16 mouse cellular contexts compared by ENCODE assay signal in genomic region chr2:109935754-109936409, GRCm38 (mm10). TPM values are rescaled to one million over a fixed set of nuclear protein-coding genes. Genes with fewer than 3 reads are reported as not detected.
DNase-seq lines count a peak whose midpoint lies in the region; ATAC-seq and TF ChIP-seq lines count a peak whose summit lies in the region.
"Had no signal": no experiment of that assay in that cellular context is flagged by ENCODE, and none has a peak within 500 bp of the region (broad histone marks: within the 10 kb centered on the region; RNA-seq: fewer than 3 reads in every experiment).

No protein-coding gene starts in this region.

- peaks cover 16% of the 10 kb centered on the region; the same call in 1 of the 2 replicates for H3K4me1 ChIP-seq in forebrain, embryonic 12.5 days
- H3K4me1 ChIP-seq in forebrain, postnatal 0 days (ENCODE audit: insufficient read depth): no peaks in the 10 kb centered on the region
- peaks cover 50% of the 10 kb centered on the region for H3K4me1 ChIP-seq in kidney, embryonic 16.5 days (ENCODE audit: insufficient read depth, low read length)
- H3K4me1 ChIP-seq in intestine, embryonic 15.5 days (replicated peaks): peaks cover 20% of the 10 kb centered on the region
- H3K4me1 ChIP-seq in liver, embryonic 16.5 days (ENCODE audit: control insufficient read depth, low read depth, low read length): peaks cover 2% of the 10 kb centered on the region

- ATAC-seq in forebrain, embryonic 12.5 days (ENCODE audit: low FRiP score): peak; percentile 39; the same call in 1 of the 2 replicates
- ATAC-seq in forebrain, postnatal 0 days: no peak
- ATAC-seq in kidney, embryonic 16.5 days (ENCODE audit: low FRiP score, low TSS enrichment): 0 out of 2 replicates have a peak, but pooled peaks have one; percentile 56
- ATAC-seq in intestine, embryonic 15.5 days: peak; percentile 37; the same call in 1 of the 2 replicates
- ATAC-seq in liver, embryonic 16.5 days (ENCODE audit: low read depth): peak; percentile 59

- no peak for TF ChIP-seq CTCF in forebrain, postnatal 0 days (IDR thresholded peaks at IDR 0.05; ENCODE audit: low read depth)
- TF ChIP-seq CTCF in layer of hippocampus, adult 2 months (conservative IDR thresholded peaks at IDR 0.05): no peak

- H3K9me3 ChIP-seq in forebrain, embryonic 12.5 days: no peaks in the 10 kb centered on the region
- no peaks in the 10 kb centered on the region for H3K9me3 ChIP-seq in forebrain, postnatal 0 days (ENCODE audit: low read length)
- H3K9me3 ChIP-seq in kidney, embryonic 16.5 days (ENCODE audit: low read length): no peaks in the 10 kb centered on the region
- no peaks in the 10 kb centered on the region for H3K9me3 ChIP-seq in intestine, embryonic 15.5 days
- H3K9me3 ChIP-seq in liver, embryonic 16.5 days (replicated peaks; ENCODE audit: control insufficient read depth, low read length): no peaks in the 10 kb centered on the region
- H3K9me3 ChIP-seq: heart, embryonic 10.5 days had no signal

- no peak overlapping the region for H3K4me2 ChIP-seq in forebrain, embryonic 12.5 days
- H3K4me2 ChIP-seq in forebrain, postnatal 0 days (ENCODE audit: low read depth): no peak overlapping the region
- no peak overlapping the region for H3K4me2 ChIP-seq in kidney, embryonic 16.5 days (replicated peaks; ENCODE audit: low read depth, low read length)
- H3K4me2 ChIP-seq in intestine, embryonic 15.5 days (replicated peaks): no peak overlapping the region
- H3K4me2 ChIP-seq in liver, embryonic 16.5 days (ENCODE audit: low read depth, low read length): no peak overlapping the region

- H3K36me3 ChIP-seq in forebrain, embryonic 12.5 days (replicated peaks): no peaks in the 10 kb centered on the region
- no peaks in the 10 kb centered on the region for H3K36me3 ChIP-seq in forebrain, postnatal 0 days (ENCODE audit: insufficient read depth)
- H3K36me3 ChIP-seq in kidney, embryonic 16.5 days (ENCODE audit: insufficient read depth, low read length): no peaks in the 10 kb centered on the region; the same call in 1 of the 2 replicates
- H3K36me3 ChIP-seq in intestine, embryonic 15.5 days: no peaks in the 10 kb centered on the region
- no peaks in the 10 kb centered on the region for H3K36me3 ChIP-seq in liver, embryonic 16.5 days (ENCODE audit: control insufficient read depth, insufficient read depth)
- H3K36me3 ChIP-seq: heart, embryonic 10.5 days had no signal

- no peak for DNase-seq in forebrain, postnatal 0 days
- DNase-seq in kidney, postnatal 14 days: no peak
- DNase-seq in right cerebral cortex, postnatal 10 days (ENCODE audit: low spot score in 2 of 2): no peak
- DNase-seq in layer of hippocampus, adult 2 months (ENCODE audit: low spot score in 2 of 2): no peak
- DNase-seq: adrenal gland, adult 8-10 months; cerebellum, adult 11 months; cerebellum, postnatal 14 days; gastrocnemius, postnatal 25 days; lung, postnatal 10 days; thymus, postnatal 14 days had no signal

- 41% methylated on average over 11 of the region's 11 CpGs for WGBS in forebrain, embryonic 12.5 days
- 54% methylated on average over 11 of the region's 11 CpGs for WGBS in forebrain, postnatal 0 days
- 55% methylated on average over 11 of the region's 11 CpGs for WGBS in kidney, embryonic 16.5 days
- 54% methylated on average over 11 of the region's 11 CpGs for WGBS in intestine, embryonic 15.5 days
- WGBS in liver, embryonic 16.5 days (ENCODE audit: insufficient replicate concordance): 57% methylated on average over 11 of the region's 11 CpGs

- H3K9ac ChIP-seq in forebrain, embryonic 12.5 days: no peak overlapping the region
- H3K9ac ChIP-seq in forebrain, postnatal 0 days: no peak overlapping the region
- no peak overlapping the region for H3K9ac ChIP-seq in kidney, embryonic 16.5 days (replicated peaks; ENCODE audit: low read length)
- no peak overlapping the region for H3K9ac ChIP-seq in intestine, embryonic 15.5 days
- no peak overlapping the region for H3K9ac ChIP-seq in liver, embryonic 16.5 days (ENCODE audit: low read depth, low read length)

- H3K27ac ChIP-seq in forebrain, embryonic 12.5 days: no peak overlapping the region
- no peak overlapping the region for H3K27ac ChIP-seq in forebrain, postnatal 0 days (ENCODE audit: low read depth, low read length)
- no peak overlapping the region; the same call in 1 of the 2 replicates for H3K27ac ChIP-seq in kidney, embryonic 16.5 days (ENCODE audit: low read length)
- H3K27ac ChIP-seq in intestine, embryonic 15.5 days: no peak overlapping the region
- peak overlapping the region; percentile 44; the same call in 1 of the 2 replicates for H3K27ac ChIP-seq in liver, embryonic 16.5 days (ENCODE audit: low read length)
- H3K27ac ChIP-seq in layer of hippocampus, adult 2 months: no peak overlapping the region
- H3K27ac ChIP-seq: heart, embryonic 10.5 days had no signal

- no peak overlapping the region for H3K4me3 ChIP-seq in forebrain, embryonic 12.5 days (replicated peaks)
- H3K4me3 ChIP-seq in forebrain, postnatal 0 days (ENCODE audit: low read depth, low read length): no peak overlapping the region
- no peak overlapping the region for H3K4me3 ChIP-seq in kidney, embryonic 16.5 days (ENCODE audit: low read length)
- no peak overlapping the region for H3K4me3 ChIP-seq in intestine, embryonic 15.5 days (replicated peaks)
- H3K4me3 ChIP-seq in liver, embryonic 16.5 days (ENCODE audit: low read depth, low read length): no peak overlapping the region
- no peak overlapping the region for H3K4me3 ChIP-seq in layer of hippocampus, adult 2 months
- H3K4me3 ChIP-seq: heart, embryonic 10.5 days; myocyte had no signal

- H3K27me3 ChIP-seq in forebrain, embryonic 12.5 days: peaks cover 66% of the 10 kb centered on the region
- H3K27me3 ChIP-seq in forebrain, postnatal 0 days (ENCODE audit: insufficient read depth, low read length): peaks cover 4% of the 10 kb centered on the region; the same call in 1 of the 2 replicates
- H3K27me3 ChIP-seq in kidney, embryonic 16.5 days (ENCODE audit: insufficient read depth, low read length): no peaks in the 10 kb centered on the region
- no peaks in the 10 kb centered on the region for H3K27me3 ChIP-seq in intestine, embryonic 15.5 days (replicated peaks)
- no peaks in the 10 kb centered on the region for H3K27me3 ChIP-seq in liver, embryonic 16.5 days (ENCODE audit: control insufficient read depth, insufficient read depth, low read depth, low read length)

RNA-seq across cellular contexts. Expression of gene Lgr4, which starts 18.4 kb away (rescaled TPM):
- polyA plus RNA-seq in forebrain, embryonic 12.5 days (2016; fragmentation: Nextera tagmentation; extraction: Ambion mirVana): 7.8 and 8.7 TPM in 2 replicates
- total RNA-seq in forebrain, postnatal 0 days (2014; rRNA removed): 18.1 and 26.7 TPM in 2 replicates
- polyA plus RNA-seq in forebrain, postnatal 0 days (2015; fragmentation: Nextera tagmentation; extraction: Ambion mirVana): 4.6 and 5.6 TPM in 2 replicates
- 23.9 and 25.6 TPM in 2 replicates for polyA plus RNA-seq in kidney, embryonic 16.5 days (2015; fragmentation: Nextera tagmentation; extraction: Ambion mirVana)
- polyA plus RNA-seq in intestine, embryonic 15.5 days (2015; fragmentation: Nextera tagmentation; extraction: Ambion mirVana): 27.6 and 29.4 TPM in 2 replicates
- polyA plus RNA-seq in liver, embryonic 16.5 days (2015; fragmentation: Nextera tagmentation; extraction: Ambion mirVana): 2.9 and 3.5 TPM in 2 replicates
- 10 to 100 TPM; 28.4 to 29.6 TPM for total RNA-seq in layer of hippocampus, adult 2 months (2021)

RNA-seq across cellular contexts. Expression of gene Lin7c, which starts 45.2 kb away (rescaled TPM):
- 152 and 163 TPM in 2 replicates for polyA plus RNA-seq in forebrain, embryonic 12.5 days (2016; fragmentation: Nextera tagmentation; extraction: Ambion mirVana)
- 205 and 283 TPM in 2 replicates for total RNA-seq in forebrain, postnatal 0 days (2014; rRNA removed)
- 138 and 175 TPM in 2 replicates for polyA plus RNA-seq in forebrain, postnatal 0 days (2015; fragmentation: Nextera tagmentation; extraction: Ambion mirVana)
- 70.5 and 76.5 TPM in 2 replicates for polyA plus RNA-seq in kidney, embryonic 16.5 days (2015; fragmentation: Nextera tagmentation; extraction: Ambion mirVana)
- polyA plus RNA-seq in intestine, embryonic 15.5 days (2015; fragmentation: Nextera tagmentation; extraction: Ambion mirVana): 64.3 and 72.0 TPM in 2 replicates
- polyA plus RNA-seq in liver, embryonic 16.5 days (2015; fragmentation: Nextera tagmentation; extraction: Ambion mirVana): 18.0 and 20.7 TPM in 2 replicates
- total RNA-seq in layer of hippocampus, adult 2 months (2021): 100 to 1,000 TPM; 124 to 126 TPM
